Mouse (Mus musculus): Measurements from ENCODE around the gene Uqcrc2. TPM values are rescaled to one million over a fixed set of nuclear protein-coding genes. Genes with fewer than 3 reads are reported as not detected.
A peak's percentile ranks its signal among the peaks of the same experiment; 100 is the strongest.

The Uqcrc2 gene
- total and polyA plus RNA-seq, 3 experiments: 229 to 659 (median 338) TPM

- H3K9ac ChIP-seq (ENCODE audit: control insufficient read depth, low read depth, low read length, poor library complexity, severe bottlenecking): peak overlapping the region; percentile 79
- H3K79me2 ChIP-seq (ENCODE audit: control insufficient read depth, insufficient read depth, low read length, poor library complexity): peaks cover 26% of the 10 kb centered on the region
- TF ChIP-seq ZNF384 (IDR thresholded peaks at IDR 0.05; ENCODE audit: low read depth, low read length) (peak; percentile 39; the same call in 1 of the 2 replicates), TBP (IDR thresholded peaks at IDR 0.05; ENCODE audit: low read depth, low read length) (no peak), MAX (IDR thresholded peaks at IDR 0.05; ENCODE audit: low read length) (peak; percentile 16)
- H3K36me3 ChIP-seq (ENCODE audit: control insufficient read depth in 1 of 2, insufficient read depth in 2 of 2, low read length in 2 of 2): peaks cover 8 to 12% of the 10 kb centered on the region in 2 experiments
- peaks cover 0 to 2% of the 10 kb centered on the region in 2 experiments; a peak in 2 of 4 replicates for H3K4me1 ChIP-seq (ENCODE audit: control insufficient read depth in 1 of 2, insufficient read depth in 2 of 2, low read length in 2 of 2)
- H3K27me3 ChIP-seq (ENCODE audit: control insufficient read depth in 1 of 2, insufficient read depth in 2 of 2, low read length in 2 of 2): no peaks in the 10 kb centered on the region; a peak in 1 of 4 replicates
- H3K9me3 ChIP-seq (replicated peaks; ENCODE audit: insufficient read depth, low read length): no peaks in the 10 kb centered on the region
- peak; percentile 38 for DNase-seq (ENCODE audit: low read depth, low spot score)
- H3K4me3 ChIP-seq (ENCODE audit: control insufficient read depth in 1 of 2, insufficient read depth in 1 of 2, low read depth in 2 of 2, low read length in 2 of 2): peak overlapping the region; percentile 89 to 94
- H3K27ac ChIP-seq (ENCODE audit: control insufficient read depth, low read depth, low read length): peak overlapping the region; percentile 79
Measured at GRCm38 (mm10) chr7:120634301-120634700, 675 bp upstream of the Uqcrc2 start.

- no peak for DNase-seq (ENCODE audit: low read depth, low spot score)
- H3K9ac ChIP-seq (ENCODE audit: control insufficient read depth, low read depth, low read length, poor library complexity, severe bottlenecking): peak overlapping the region; percentile 91
- peak overlapping the region; percentile 89 to 94 for H3K4me3 ChIP-seq (ENCODE audit: control insufficient read depth in 1 of 2, insufficient read depth in 1 of 2, low read depth in 2 of 2, low read length in 2 of 2)
- no peaks in the 10 kb centered on the region for H3K27me3 ChIP-seq (ENCODE audit: control insufficient read depth in 1 of 2, insufficient read depth in 2 of 2, low read length in 2 of 2)
- peaks cover 0 to 2% of the 10 kb centered on the region in 2 experiments; a peak in 2 of 4 replicates for H3K4me1 ChIP-seq (ENCODE audit: control insufficient read depth in 1 of 2, insufficient read depth in 2 of 2, low read length in 2 of 2)
- no peaks in the 10 kb centered on the region for H3K9me3 ChIP-seq (replicated peaks; ENCODE audit: insufficient read depth, low read length)
- H3K79me2 ChIP-seq (ENCODE audit: control insufficient read depth, insufficient read depth, low read length, poor library complexity): peaks cover 28% of the 10 kb centered on the region
- TF ChIP-seq MYC (IDR thresholded peaks at IDR 0.05; ENCODE audit: low read depth, low read length): 0 out of 2 replicates have a peak, but pooled peaks have one; percentile 4
- TF ChIP-seq MAZ (IDR thresholded peaks at IDR 0.05; ENCODE audit: low read depth, low read length): no peak
- TF ChIP-seq NRF1 (IDR thresholded peaks at IDR 0.05; ENCODE audit: insufficient read depth, low read depth, low read length, poor library complexity, severe bottlenecking): no peak
- TF ChIP-seq KAT2A (conservative IDR thresholded peaks at IDR 0.05; ENCODE audit: low read depth, low read length): no peak
- no peak for TF ChIP-seq POLR2A (IDR thresholded peaks at IDR 0.05; ENCODE audit: control insufficient read depth in 1 of 2, insufficient read depth in 1 of 2, low read depth in 1 of 2, low read length in 2 of 2, poor library complexity in 1 of 2)
- TF ChIP-seq TBP (IDR thresholded peaks at IDR 0.05; ENCODE audit: low read depth, low read length): no peak
- TF ChIP-seq UBTF (IDR thresholded peaks at IDR 0.05; ENCODE audit: borderline replicate concordance, insufficient read depth, low read depth, low read length): no peak; the same call in 1 of the 2 replicates
- peaks cover 8 to 20% of the 10 kb centered on the region in 2 experiments for H3K36me3 ChIP-seq (ENCODE audit: control insufficient read depth in 1 of 2, insufficient read depth in 2 of 2, low read length in 2 of 2)
- H3K27ac ChIP-seq (ENCODE audit: control insufficient read depth, low read depth, low read length): peak overlapping the region; percentile 75
Measured at GRCm38 (mm10) chr7:120635362-120635781, 396 bp downstream of the Uqcrc2 start.

GRCm38 (mm10) chr7:120635821-120636220, 845 bp downstream of the Uqcrc2 start:
- no peaks in the 10 kb centered on the region for H3K9me3 ChIP-seq (replicated peaks; ENCODE audit: insufficient read depth, low read length)
- peak overlapping the region; percentile 91 for H3K9ac ChIP-seq (ENCODE audit: control insufficient read depth, low read depth, low read length, poor library complexity, severe bottlenecking)
- peaks cover 0 to 2% of the 10 kb centered on the region in 2 experiments; a peak in 2 of 4 replicates for H3K4me1 ChIP-seq (ENCODE audit: control insufficient read depth in 1 of 2, insufficient read depth in 2 of 2, low read length in 2 of 2)
- peaks cover 28% of the 10 kb centered on the region for H3K79me2 ChIP-seq (ENCODE audit: control insufficient read depth, insufficient read depth, low read length, poor library complexity)
- H3K27ac ChIP-seq (ENCODE audit: control insufficient read depth, low read depth, low read length): peak overlapping the region; percentile 75
- TF ChIP-seq ELF1 (IDR thresholded peaks at IDR 0.05; ENCODE audit: low read depth, low read length): peak; percentile 36; the same call in 1 of the 2 replicates
- no peak for TF ChIP-seq POLR2AphosphoS5 (IDR thresholded peaks at IDR 0.05; ENCODE audit: borderline replicate concordance, low read depth, low read length)
- peak; percentile 35; the same call in 1 of the 2 replicates for TF ChIP-seq MYC (IDR thresholded peaks at IDR 0.05; ENCODE audit: low read depth, low read length)
- TF ChIP-seq MAZ (IDR thresholded peaks at IDR 0.05; ENCODE audit: low read depth, low read length): 0 out of 2 replicates have a peak, but pooled peaks have one; percentile 25
- TF ChIP-seq TBP (IDR thresholded peaks at IDR 0.05; ENCODE audit: low read depth, low read length): peak; percentile 58
- no peak for TF ChIP-seq CHD1 (IDR thresholded peaks at IDR 0.05; ENCODE audit: low read depth, low read length)
- no peak for TF ChIP-seq USF2 (IDR thresholded peaks at IDR 0.05; ENCODE audit: borderline replicate concordance in 1 of 2, insufficient read depth in 1 of 2, low read depth in 1 of 2, low read length in 2 of 2)
- peak; percentile 85 for TF ChIP-seq MXI1 (IDR thresholded peaks at IDR 0.05; ENCODE audit: low read depth, low read length)
- peak; percentile 29; the same call in 1 of the 2 replicates for TF ChIP-seq SIN3A (IDR thresholded peaks at IDR 0.05; ENCODE audit: low read length)
- peaks cover 8 to 23% of the 10 kb centered on the region in 2 experiments for H3K36me3 ChIP-seq (ENCODE audit: control insufficient read depth in 1 of 2, insufficient read depth in 2 of 2, low read length in 2 of 2)
- H3K27me3 ChIP-seq (ENCODE audit: control insufficient read depth in 1 of 2, insufficient read depth in 2 of 2, low read length in 2 of 2): no peaks in the 10 kb centered on the region
- no peak for DNase-seq (ENCODE audit: low read depth, low spot score)
- peak overlapping the region; percentile 89 to 94 for H3K4me3 ChIP-seq (ENCODE audit: control insufficient read depth in 1 of 2, insufficient read depth in 1 of 2, low read depth in 2 of 2, low read length in 2 of 2)
